Mouse (Mus musculus): ENCODE measurements around the gene Cep89.

Gene Cep89

GRCm38 (mm10) chr7:35396542-35397168 lies at the start of gene Cep89, which contains the start of gene Faap24:
TSS of gene Cep89 (plus strand) at chr7:35397035.
TSS of gene Faap24 (minus strand) at chr7:35396836.
- DNase-seq = peak; percentile 90 to 98

GRCm38 (mm10) chr7:35347918-35348700 lies 48.7 kb upstream of the Cep89 start:
- no peak for DNase-seq

GRCm38 (mm10) chr7:35349022-35349421 lies 47.8 kb upstream of the Cep89 start:
- DNase-seq = no peak

- DNase-seq = no peak
These were observed 46.8 kb upstream of the Cep89 start for GRCm38 (mm10) chr7:35349886-35350684.

GRCm38 (mm10) chr7:35351155-35351554 lies 45.7 kb upstream of the Cep89 start:
- no peak for DNase-seq

- DNase-seq = no peak
These were observed 43.5 kb upstream of the Cep89 start for GRCm38 (mm10) chr7:35353306-35353705.

- no peak for DNase-seq
These were observed 41.4 kb upstream of the Cep89 start for GRCm38 (mm10) chr7:35355303-35355872.

GRCm38 (mm10) chr7:35357621-35358020 lies 39.2 kb upstream of the Cep89 start:
- peak in 1 of 2 experiments; percentile 12 for DNase-seq

GRCm38 (mm10) chr7:35362253-35362652 lies 34.6 kb upstream of the Cep89 start:
- no peak for DNase-seq

GRCm38 (mm10) chr7:35362868-35363267 lies 34.0 kb upstream of the Cep89 start:
- DNase-seq = no peak

- DNase-seq = no peak
These were observed 31.5 kb upstream of the Cep89 start for GRCm38 (mm10) chr7:35365161-35365910.

GRCm38 (mm10) chr7:35371096-35371495 lies 25.7 kb upstream of the Cep89 start:
- no peak for DNase-seq

- no peak for DNase-seq
These were observed 24.3 kb upstream of the Cep89 start for GRCm38 (mm10) chr7:35372483-35373017.

GRCm38 (mm10) chr7:35373146-35373989 lies 23.5 kb upstream of the Cep89 start:
- DNase-seq = no peak

GRCm38 (mm10) chr7:35374265-35374664 lies 22.6 kb upstream of the Cep89 start:
- no peak for DNase-seq

GRCm38 (mm10) chr7:35376623-35377022 lies 20.2 kb upstream of the Cep89 start:
- peak; percentile 54 to 59 for DNase-seq

- no peak for DNase-seq
These were observed 17.2 kb upstream of the Cep89 start for GRCm38 (mm10) chr7:35379492-35380119.

- DNase-seq = no peak
These were observed 16.5 kb upstream of the Cep89 start for GRCm38 (mm10) chr7:35380351-35380750.

GRCm38 (mm10) chr7:35381861-35382260 lies 15.0 kb upstream of the Cep89 start:
- no peak for DNase-seq

- DNase-seq = no peak
These were observed 14.0 kb upstream of the Cep89 start for GRCm38 (mm10) chr7:35382706-35383353.

Measured in cerebellum, postnatal 36 days (tissue).